Mouse (Mus musculus): ENCODE measurements at regions not wholly inside any gene's neighbourhood (a gene's known extent, or its start where the extent isn't known, plus 50 kb on each side); places are given as distances from the start of the nearest gene placed in this dataset.

GRCm38 (mm10) chr15:39998063-39998462, 136.1 kb upstream of the 9330182O14Rik start:
- WGBS: 83% methylated on average over 5 of the region's 5 CpGs
- no peak overlapping the region for H3K4me3 ChIP-seq
- H3K36me3 ChIP-seq (replicated peaks): no peaks in the 10 kb centered on the region
- no peaks in the 10 kb centered on the region for H3K4me1 ChIP-seq
- H3K27ac ChIP-seq: no peak overlapping the region
- no peak overlapping the region for H3K4me2 ChIP-seq
- no peak for ATAC-seq (replicated peaks)
- H3K9ac ChIP-seq: no peak overlapping the region
- H3K27me3 ChIP-seq (replicated peaks): no peaks in the 10 kb centered on the region
- H3K9me3 ChIP-seq: no peaks in the 10 kb centered on the region

GRCm38 (mm10) chr15:40000022-40000421, 134.1 kb upstream of the 9330182O14Rik start:
- H3K9ac ChIP-seq: no peak overlapping the region
- no peaks in the 10 kb centered on the region for H3K36me3 ChIP-seq (replicated peaks)
- ATAC-seq (replicated peaks): no peak
- H3K27me3 ChIP-seq (replicated peaks): no peaks in the 10 kb centered on the region
- no peak overlapping the region for H3K27ac ChIP-seq
- WGBS: 90% methylated on average over 5 of the region's 5 CpGs
- H3K4me3 ChIP-seq: no peak overlapping the region
- no peak overlapping the region for H3K4me2 ChIP-seq
- H3K4me1 ChIP-seq: no peaks in the 10 kb centered on the region
- no peaks in the 10 kb centered on the region for H3K9me3 ChIP-seq

GRCm38 (mm10) chr15:40005096-40005495, 129.1 kb upstream of the 9330182O14Rik start:
- Histone ChIP-seq H3K9me3 (no peaks in the 10 kb centered on the region), H3K36me3 (replicated peaks) (no peaks in the 10 kb centered on the region), H3K4me2 (no peak overlapping the region), H3K9ac (no peak overlapping the region), H3K27ac (no peak overlapping the region), H3K4me1 (no peaks in the 10 kb centered on the region), H3K27me3 (replicated peaks) (no peaks in the 10 kb centered on the region), H3K4me3 (no peak overlapping the region)
- 84% methylated on average over 16 of the region's 16 CpGs for WGBS
- ATAC-seq (replicated peaks): no peak

GRCm38 (mm10) chr15:40007844-40008243, 126.3 kb upstream of the 9330182O14Rik start:
- no peak for ATAC-seq (replicated peaks)
- WGBS: 12% methylated on average over 5 of the region's 5 CpGs

GRCm38 (mm10) chr15:40013833-40014232, 120.3 kb upstream of the 9330182O14Rik start:
- Histone ChIP-seq H3K9me3 (no peaks in the 10 kb centered on the region), H3K4me3 (no peak overlapping the region), H3K9ac (no peak overlapping the region), H3K4me1 (no peaks in the 10 kb centered on the region), H3K36me3 (replicated peaks) (no peaks in the 10 kb centered on the region), H3K27me3 (replicated peaks) (no peaks in the 10 kb centered on the region), H3K4me2 (no peak overlapping the region), H3K27ac (no peak overlapping the region)
- ATAC-seq (replicated peaks): no peak
- 87% methylated on average over 3 of the region's 3 CpGs for WGBS

More at GRCm38 (mm10) chr15:40007844-40008243, 126.3 kb upstream of the 9330182O14Rik start:
- Histone ChIP-seq H3K4me1 (no peaks in the 10 kb centered on the region), H3K9me3 (no peaks in the 10 kb centered on the region), H3K27ac (no peak overlapping the region), H3K27me3 (replicated peaks) (no peaks in the 10 kb centered on the region), H3K36me3 (replicated peaks) (no peaks in the 10 kb centered on the region), H3K4me2 (no peak overlapping the region), H3K9ac (no peak overlapping the region), H3K4me3 (no peak overlapping the region)

- H3K36me3 ChIP-seq (replicated peaks): no peaks in the 10 kb centered on the region
- H3K27ac ChIP-seq: no peak overlapping the region
- no peaks in the 10 kb centered on the region for H3K9me3 ChIP-seq
- H3K4me1 ChIP-seq: no peaks in the 10 kb centered on the region
- WGBS: 91% methylated on average over 2 of the region's 2 CpGs
- H3K4me2 ChIP-seq: no peak overlapping the region
- H3K9ac ChIP-seq: no peak overlapping the region
- ATAC-seq (replicated peaks): no peak
- no peaks in the 10 kb centered on the region for H3K27me3 ChIP-seq (replicated peaks)
- no peak overlapping the region for H3K4me3 ChIP-seq
Measured at GRCm38 (mm10) chr15:40017019-40017418, 117.1 kb upstream of the 9330182O14Rik start.

- H3K27ac ChIP-seq: no peak overlapping the region
- H3K9me3 ChIP-seq: no peaks in the 10 kb centered on the region
- no peaks in the 10 kb centered on the region for H3K27me3 ChIP-seq (replicated peaks)
- H3K9ac ChIP-seq: no peak overlapping the region
- 18% methylated on average over 6 of the region's 6 CpGs for WGBS
- 0 out of 2 replicates have a peak overlapping the region, but pooled peaks have one; percentile 9 for H3K4me2 ChIP-seq
- ATAC-seq (replicated peaks): no peak
- no peaks in the 10 kb centered on the region for H3K4me1 ChIP-seq
- H3K4me3 ChIP-seq: no peak overlapping the region
- H3K36me3 ChIP-seq (replicated peaks): no peaks in the 10 kb centered on the region
Measured at GRCm38 (mm10) chr15:40017597-40017996, 116.6 kb upstream of the 9330182O14Rik start.

- ATAC-seq (replicated peaks): 0 out of 2 replicates have a peak, but pooled peaks have one; percentile 33
- H3K27ac ChIP-seq: no peak overlapping the region
- H3K9me3 ChIP-seq: no peaks in the 10 kb centered on the region
- H3K4me3 ChIP-seq: no peak overlapping the region
- H3K4me1 ChIP-seq: no peaks in the 10 kb centered on the region
- 0 out of 2 replicates have a peak overlapping the region, but pooled peaks have one; percentile 9 for H3K4me2 ChIP-seq
- no peaks in the 10 kb centered on the region for H3K27me3 ChIP-seq (replicated peaks)
- no peaks in the 10 kb centered on the region for H3K36me3 ChIP-seq (replicated peaks)
- H3K9ac ChIP-seq: no peak overlapping the region
- 22% methylated on average over 12 of the region's 12 CpGs for WGBS
Measured at GRCm38 (mm10) chr15:40018047-40018791, 115.9 kb upstream of the 9330182O14Rik start.

GRCm38 (mm10) chr15:40018792-40019151, 115.4 kb upstream of the 9330182O14Rik start:
- Histone ChIP-seq H3K27me3 (replicated peaks) (no peaks in the 10 kb centered on the region), H3K36me3 (replicated peaks) (no peaks in the 10 kb centered on the region), H3K4me2 (no peak overlapping the region), H3K4me1 (no peaks in the 10 kb centered on the region), H3K27ac (no peak overlapping the region), H3K9me3 (no peaks in the 10 kb centered on the region), H3K9ac (no peak overlapping the region), H3K4me3 (no peak overlapping the region)
- 0 out of 2 replicates have a peak, but pooled peaks have one; percentile 58 for ATAC-seq (replicated peaks)
- 37% methylated on average over 8 of the region's 8 CpGs for WGBS

- 88% methylated on average over 8 of the region's 8 CpGs for WGBS
Measured at GRCm38 (mm10) chr15:40019226-40019625, 114.9 kb upstream of the 9330182O14Rik start.

GRCm38 (mm10) chr15:40020097-40020496, 114.1 kb upstream of the 9330182O14Rik start:
- Histone ChIP-seq H3K4me1 (no peaks in the 10 kb centered on the region), H3K27ac (no peak overlapping the region), H3K36me3 (replicated peaks) (no peaks in the 10 kb centered on the region), H3K4me3 (no peak overlapping the region), H3K9me3 (no peaks in the 10 kb centered on the region), H3K4me2 (no peak overlapping the region), H3K9ac (no peak overlapping the region), H3K27me3 (replicated peaks) (no peaks in the 10 kb centered on the region)
- ATAC-seq (replicated peaks): no peak

More at GRCm38 (mm10) chr15:40019226-40019625, 114.9 kb upstream of the 9330182O14Rik start:
- Histone ChIP-seq H3K9ac (no peak overlapping the region), H3K4me2 (no peak overlapping the region), H3K27ac (no peak overlapping the region), H3K27me3 (replicated peaks) (no peaks in the 10 kb centered on the region), H3K4me3 (no peak overlapping the region), H3K9me3 (no peaks in the 10 kb centered on the region), H3K4me1 (no peaks in the 10 kb centered on the region), H3K36me3 (replicated peaks) (no peaks in the 10 kb centered on the region)
- ATAC-seq (replicated peaks): no peak

GRCm38 (mm10) chr15:40020646-40021045, 113.5 kb upstream of the 9330182O14Rik start:
- no peak overlapping the region for H3K4me3 ChIP-seq
- no peaks in the 10 kb centered on the region for H3K27me3 ChIP-seq (replicated peaks)
- no peak overlapping the region for H3K4me2 ChIP-seq
- no peaks in the 10 kb centered on the region for H3K9me3 ChIP-seq
- H3K9ac ChIP-seq: no peak overlapping the region
- 88% methylated on average over 3 of the region's 3 CpGs for WGBS
- H3K27ac ChIP-seq: no peak overlapping the region
- no peak for ATAC-seq (replicated peaks)
- H3K4me1 ChIP-seq: no peaks in the 10 kb centered on the region
- H3K36me3 ChIP-seq (replicated peaks): no peaks in the 10 kb centered on the region

- no peak overlapping the region for H3K9ac ChIP-seq
- no peak overlapping the region for H3K4me3 ChIP-seq
- no peaks in the 10 kb centered on the region for H3K9me3 ChIP-seq
- H3K27me3 ChIP-seq (replicated peaks): no peaks in the 10 kb centered on the region
- H3K36me3 ChIP-seq (replicated peaks): no peaks in the 10 kb centered on the region
- WGBS: 90% methylated on average over 3 of the region's 3 CpGs
- ATAC-seq (replicated peaks): no peak
- no peak overlapping the region for H3K27ac ChIP-seq
- H3K4me2 ChIP-seq: no peak overlapping the region
- H3K4me1 ChIP-seq: no peaks in the 10 kb centered on the region
Measured at GRCm38 (mm10) chr15:40023195-40023594, 111.0 kb upstream of the 9330182O14Rik start.
